Mouse (Mus musculus): ENCODE results near the gene Nhsl1.
A peak's percentile ranks its signal among the peaks of the same experiment; 100 is the strongest.

Gene Nhsl1

DNA sequence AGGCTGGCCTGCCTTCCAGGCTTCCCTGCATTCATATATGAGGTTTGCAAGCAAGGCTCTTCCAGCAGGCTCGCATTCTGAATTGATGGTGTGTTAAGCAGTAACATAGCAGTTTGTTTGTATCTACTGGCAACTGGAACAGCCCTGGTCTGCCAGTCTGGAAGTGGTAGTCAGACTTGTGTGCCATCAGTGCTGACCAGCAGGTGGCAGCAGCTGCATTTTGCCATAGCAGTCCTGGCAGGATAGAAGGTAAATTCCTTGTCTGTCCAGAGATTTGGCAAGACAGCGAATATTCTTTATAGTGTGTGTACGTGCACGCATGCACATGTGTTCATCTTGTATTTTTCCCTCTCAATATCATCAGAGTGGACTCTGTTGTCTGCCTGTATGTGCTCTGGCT is 134.6 kb downstream of the Nhsl1 start:
- DNase-seq: peak; percentile 92 to 95

DNA sequence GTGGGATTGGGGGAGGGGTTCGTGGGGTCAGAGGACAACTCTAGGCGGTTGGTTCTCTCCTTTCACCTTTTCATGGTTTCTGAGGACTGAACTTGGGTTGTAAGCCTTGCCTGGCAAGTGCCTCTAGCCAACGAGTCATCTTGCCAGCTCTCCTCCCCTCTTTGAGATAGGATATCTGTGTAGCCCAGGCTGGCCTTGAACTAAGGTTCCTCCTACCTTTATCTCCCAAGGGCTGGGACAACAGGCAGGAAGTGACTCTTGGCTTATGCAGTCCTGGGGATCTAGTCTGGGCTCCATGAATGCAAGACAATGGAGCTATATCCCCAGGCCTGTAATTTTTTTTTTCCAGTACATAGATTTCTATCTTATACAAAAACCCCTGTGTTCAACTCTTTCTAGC is 135.4 kb downstream of the Nhsl1 start:
- DNase-seq: peak in 1 of 2 experiments; percentile 26

DNA sequence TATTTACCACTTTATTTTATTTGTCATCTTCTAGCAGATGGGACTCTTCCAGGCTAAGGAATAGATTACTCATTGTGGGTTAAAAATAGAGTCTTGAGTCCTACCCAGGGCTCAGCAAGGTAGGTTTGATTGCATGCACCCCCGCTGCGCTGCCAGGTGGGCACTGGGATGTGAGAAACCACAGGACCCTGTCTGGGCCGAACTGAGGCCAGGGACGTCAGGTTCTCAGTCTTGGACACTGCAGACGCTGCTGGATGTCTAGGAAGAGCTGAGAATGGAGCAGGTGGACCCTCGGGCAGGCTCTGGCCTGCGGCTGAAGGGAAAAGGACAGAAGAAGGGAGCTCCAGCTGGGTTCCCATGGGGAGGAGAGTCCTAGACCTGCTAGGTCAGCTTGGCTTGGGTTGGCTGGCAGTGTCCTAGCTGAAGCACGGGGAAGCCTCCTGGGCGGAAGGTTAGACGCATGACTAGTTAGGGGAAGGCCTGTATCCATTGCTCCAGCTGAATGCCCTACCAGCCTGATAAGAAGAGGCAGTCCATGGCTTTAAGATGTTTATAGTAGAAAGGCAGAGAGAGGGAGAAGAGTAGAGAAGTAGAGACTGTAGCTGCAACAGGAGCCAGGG is 136.6 kb downstream of the Nhsl1 start:
- peak; percentile 81 to 88 for DNase-seq

DNA sequence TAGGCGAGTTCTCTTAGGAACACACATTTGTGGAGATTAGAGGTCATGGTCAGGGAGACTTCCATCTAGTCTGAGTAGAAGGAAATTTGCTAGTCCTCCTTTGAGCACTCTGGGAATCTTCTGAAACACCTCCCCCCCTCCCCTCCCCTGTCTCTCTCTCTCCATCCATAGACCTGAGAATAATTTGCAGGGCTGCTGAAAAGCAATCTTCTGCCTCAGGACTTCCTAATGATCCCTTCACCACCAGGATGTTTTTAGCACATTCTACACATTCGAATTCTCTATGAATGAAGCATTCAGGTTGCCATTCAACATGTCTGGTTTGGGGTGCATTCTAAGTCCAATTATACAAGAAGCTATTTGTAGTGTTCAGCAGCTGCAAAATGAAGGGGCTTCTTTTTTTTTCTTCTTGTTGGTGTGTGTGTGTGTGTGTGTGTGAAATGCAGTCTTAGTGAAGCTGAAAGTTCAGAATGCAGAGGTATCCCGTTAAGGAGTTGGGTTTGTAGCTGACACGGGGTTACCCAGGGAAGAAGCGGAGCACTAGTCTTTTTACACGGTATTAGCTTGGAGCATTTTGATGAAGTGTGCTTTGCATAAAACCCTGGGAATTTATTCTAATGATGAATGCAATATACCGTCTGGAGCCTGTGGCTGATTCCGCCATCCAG is 139.2 kb downstream of the Nhsl1 start:
- DNase-seq: no peak

DNA sequence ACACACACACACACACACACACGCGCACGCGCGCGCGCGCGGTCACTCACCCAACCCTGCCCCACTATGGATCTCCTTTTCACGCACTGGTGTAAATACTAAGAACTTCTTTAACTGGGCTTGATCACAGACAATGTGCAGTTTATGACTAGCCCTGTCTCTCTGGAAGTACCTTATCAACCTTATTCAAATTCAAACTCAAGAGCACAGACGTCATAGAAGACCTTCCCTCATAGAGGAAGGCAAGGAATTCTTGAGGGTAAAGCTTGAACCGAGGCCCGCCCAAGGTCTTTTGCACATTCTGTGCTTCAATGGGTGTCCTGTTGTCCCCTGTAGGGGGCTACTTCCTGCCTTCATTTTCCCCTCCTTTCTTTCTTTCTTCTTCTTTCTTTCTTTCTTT is 142.6 kb downstream of the Nhsl1 start:
- no peak for DNase-seq

DNA sequence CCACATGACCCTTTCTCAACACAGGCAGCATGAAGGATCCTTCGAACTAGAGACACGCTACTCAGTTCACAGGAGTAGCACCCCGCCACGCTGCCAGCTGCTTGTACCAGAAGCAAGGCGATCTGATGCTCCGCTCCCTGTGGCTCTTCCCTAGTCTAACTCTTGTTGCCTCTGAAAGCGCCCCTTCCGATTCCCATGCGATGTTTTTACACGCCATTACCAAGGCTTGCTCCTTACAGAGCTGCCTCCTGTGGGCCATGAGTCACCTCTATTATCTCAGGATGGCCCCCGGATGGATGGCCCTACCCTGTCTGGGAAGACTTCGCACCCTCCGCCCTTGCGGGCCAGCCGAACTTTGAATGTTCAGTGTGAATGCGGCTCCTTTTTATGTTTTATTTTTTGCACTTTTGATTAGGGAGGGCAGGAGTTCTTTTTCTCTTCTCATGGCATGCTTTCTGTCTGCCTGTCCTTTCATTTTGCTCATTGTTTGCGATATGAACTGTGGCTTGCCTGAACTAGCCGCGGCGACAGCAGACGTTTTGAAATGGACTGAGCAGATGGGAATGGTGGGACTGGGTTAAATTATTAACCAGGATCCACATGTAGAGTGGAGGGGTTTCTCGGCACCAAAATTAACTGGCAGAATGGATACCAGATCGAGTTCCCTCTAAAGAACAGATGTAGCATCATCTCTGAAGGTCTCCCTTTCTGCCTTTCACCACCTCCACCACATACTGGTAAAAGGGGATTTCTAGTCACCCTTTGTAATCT is 144.5 kb downstream of the Nhsl1 start:
- peak; percentile 25 to 48 for DNase-seq

DNA sequence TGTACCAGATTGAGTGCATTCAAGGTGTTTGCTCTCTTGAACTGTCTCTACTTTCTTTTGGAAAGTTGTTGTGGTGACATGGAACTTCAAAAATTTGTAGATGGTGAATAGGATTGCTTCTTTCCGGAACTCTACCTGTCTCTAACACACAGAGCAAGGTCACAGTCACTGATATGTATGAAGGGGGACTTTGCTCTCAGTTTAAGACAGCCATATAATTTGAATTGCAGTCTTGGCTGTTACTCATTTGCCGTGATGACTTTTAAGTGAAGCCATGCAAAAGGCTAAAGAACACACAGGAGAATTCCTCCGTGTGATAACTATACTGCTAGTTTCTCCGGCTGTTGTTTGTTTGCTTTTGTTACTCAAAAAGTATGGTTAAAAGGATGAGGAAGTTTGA is 149.6 kb downstream of the Nhsl1 start:
- DNase-seq: no peak

DNA sequence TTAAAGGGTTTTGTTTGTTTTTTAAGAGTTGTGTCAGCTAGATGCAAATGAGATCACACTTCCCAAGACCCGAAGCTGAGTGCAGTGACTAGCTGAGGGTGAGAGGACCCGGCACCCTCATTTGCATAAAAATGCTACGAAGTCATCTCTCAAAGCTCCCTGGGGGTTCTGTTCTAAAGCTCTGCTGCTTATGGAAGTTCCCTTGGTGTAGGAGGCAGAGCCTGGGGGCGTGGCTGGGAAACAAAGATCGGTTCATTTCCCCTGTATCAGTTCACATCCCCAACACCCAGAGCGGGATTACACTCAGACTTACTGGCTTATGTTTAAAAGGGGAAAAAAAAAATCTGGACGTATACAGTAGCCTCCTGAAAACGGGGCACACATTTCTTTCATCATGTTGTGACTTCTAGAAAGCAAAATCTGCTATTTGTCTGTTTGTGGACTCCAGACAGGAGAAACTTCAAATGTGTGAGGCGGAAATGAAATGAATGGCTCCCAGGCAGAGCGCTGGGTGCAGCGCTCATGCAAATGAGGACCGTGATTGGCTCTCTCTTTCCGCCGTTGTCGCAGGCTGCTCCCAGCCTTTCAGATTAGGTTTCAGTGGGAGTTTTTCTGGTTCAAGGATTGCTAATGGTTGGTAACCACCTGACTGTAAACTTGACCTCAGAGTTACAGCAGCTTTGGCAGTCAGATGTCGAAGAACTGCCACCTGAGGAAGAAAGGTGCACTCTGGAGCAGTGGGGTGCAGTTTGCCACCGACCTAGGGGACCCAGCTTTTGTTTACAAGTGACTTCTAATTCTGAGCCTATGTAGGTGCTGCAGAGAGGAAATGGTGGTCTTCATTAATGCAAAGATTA is 150.7 kb downstream of the Nhsl1 start:
- peak; percentile 36 to 43 for DNase-seq

DNA sequence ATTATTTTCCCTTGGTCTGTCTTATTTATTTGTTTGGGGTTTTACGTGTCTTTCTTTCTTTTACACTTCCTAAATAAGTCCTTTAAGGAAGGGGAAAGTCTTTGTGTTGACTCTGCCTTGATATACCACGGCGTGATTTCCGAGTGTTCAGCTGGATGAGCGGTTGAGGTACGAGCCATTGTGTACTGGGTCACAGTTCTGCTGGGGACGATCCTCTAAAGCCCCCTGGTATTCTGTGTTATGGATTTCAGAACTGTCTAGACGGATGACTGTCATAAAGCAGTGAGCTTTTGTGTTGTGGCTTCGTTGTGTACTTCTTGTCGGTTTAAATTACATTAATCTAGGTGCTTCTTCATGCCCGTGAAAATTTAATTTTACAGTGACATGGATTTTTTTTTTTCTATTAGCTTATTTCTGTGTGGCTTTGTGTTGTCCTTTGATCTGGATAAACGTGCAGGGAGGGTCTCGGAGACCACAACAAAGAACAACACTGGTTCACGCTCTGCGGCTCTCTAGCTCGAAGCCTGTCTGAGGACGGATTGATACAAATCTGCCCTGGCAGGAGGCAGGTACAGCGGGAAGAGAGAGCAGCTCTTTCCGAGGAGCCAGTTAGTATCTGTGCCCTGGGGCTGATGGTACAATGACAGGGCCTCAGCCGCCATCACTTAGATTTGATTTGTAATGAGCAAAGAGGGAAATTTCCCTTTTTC is 151.7 kb downstream of the Nhsl1 start:
- DNase-seq: peak in 1 of 2 experiments; percentile 28

DNA sequence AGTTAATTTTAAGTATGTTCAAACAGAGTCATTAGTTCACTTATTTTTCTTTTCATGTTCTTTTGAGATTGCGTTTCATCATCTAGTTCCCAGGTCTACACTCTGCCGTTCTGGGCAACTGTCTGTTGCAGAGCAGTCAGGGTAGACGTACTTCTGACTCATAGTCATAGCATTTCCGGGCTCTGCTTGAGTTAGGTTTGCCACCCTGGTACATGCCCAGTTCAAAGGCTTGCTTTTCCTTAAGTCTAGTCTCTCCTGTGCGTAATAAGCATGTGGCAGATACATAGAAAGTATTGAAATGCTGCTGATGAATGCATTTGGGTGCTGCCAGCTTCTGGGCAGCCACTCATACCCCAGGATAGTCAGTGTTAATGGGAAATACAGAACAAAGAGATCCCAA is 152.9 kb downstream of the Nhsl1 start:
- DNase-seq: no peak

DNA sequence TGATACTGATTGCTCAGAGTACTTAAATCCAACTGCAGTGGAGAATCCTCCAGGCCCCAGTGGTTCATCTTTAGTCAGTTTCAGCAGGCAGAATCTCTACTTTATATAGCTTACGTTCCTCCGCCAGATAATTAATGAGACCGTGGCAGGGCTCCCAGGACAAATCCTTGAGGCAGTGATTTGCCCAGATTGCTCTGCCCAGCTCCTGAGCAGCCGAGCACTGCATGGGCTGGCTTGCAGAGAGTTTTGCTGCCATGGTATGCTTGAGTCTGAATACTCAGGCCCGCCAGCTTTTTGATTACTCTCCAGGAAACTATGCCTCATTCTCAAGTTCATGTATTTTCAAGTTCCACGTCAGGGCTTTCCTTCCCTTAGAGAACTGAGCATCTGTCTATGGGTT is 156.3 kb downstream of the Nhsl1 start:
- DNase-seq: peak in 1 of 2 experiments; percentile 27

DNA sequence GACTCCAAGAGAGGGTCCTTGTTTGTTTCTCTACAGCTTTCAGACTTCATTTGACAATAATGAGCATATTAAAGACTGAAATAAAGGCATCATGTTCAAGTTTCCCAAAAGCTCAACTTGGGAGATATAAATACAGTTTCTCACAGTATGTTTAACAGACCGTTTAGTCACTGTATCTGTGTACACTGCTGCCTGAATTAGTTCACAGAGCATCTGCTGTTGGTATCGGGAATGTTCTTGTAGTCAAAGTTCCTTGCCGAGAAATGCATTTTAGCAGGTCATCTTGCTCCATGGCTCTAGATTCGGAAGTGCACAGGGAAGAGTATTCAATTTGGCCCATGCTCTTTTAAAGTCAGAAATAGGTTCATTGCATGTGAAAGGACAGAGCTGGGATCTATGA is 159.5 kb downstream of the Nhsl1 start:
- no peak for DNase-seq

DNA sequence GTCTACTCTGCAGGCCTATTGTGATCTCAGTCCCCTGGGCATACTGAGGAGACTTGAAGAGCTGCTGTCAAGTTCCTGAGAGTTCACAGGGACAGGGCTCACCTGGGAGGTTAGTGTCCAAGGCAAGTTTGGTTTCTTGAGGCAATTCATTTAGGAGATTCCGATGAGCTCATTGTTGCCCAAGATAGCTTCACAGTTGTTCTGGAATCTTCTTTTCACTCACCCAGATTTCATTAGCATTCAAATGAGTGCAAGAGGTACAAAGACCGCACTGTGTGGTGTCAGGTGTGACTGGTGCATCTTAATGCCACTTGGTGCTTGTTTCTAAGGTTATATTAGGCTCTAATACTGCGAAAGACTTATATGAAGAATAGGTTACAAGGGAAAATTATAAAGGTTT is 160.5 kb downstream of the Nhsl1 start:
- DNase-seq: no peak

DNA sequence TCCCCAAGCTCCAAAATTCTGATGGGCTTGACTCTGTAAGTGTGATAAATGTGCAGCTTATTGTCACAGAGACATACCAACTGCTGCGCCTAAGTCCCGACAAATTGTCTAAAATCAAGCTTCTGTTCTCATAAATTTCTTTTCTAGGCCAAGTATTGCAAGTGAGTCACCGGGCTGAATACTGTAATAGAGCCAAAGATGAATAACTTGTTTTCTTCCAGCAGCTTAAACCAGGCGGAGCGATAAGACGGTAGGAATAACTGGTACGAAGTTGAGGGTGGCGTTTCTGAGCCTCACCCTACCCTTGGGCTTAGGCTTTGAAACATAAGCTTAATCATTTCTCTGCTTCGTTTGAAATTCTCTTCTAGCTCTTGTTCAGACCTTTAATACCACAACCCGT is 162.1 kb downstream of the Nhsl1 start:
- DNase-seq: no peak

DNA sequence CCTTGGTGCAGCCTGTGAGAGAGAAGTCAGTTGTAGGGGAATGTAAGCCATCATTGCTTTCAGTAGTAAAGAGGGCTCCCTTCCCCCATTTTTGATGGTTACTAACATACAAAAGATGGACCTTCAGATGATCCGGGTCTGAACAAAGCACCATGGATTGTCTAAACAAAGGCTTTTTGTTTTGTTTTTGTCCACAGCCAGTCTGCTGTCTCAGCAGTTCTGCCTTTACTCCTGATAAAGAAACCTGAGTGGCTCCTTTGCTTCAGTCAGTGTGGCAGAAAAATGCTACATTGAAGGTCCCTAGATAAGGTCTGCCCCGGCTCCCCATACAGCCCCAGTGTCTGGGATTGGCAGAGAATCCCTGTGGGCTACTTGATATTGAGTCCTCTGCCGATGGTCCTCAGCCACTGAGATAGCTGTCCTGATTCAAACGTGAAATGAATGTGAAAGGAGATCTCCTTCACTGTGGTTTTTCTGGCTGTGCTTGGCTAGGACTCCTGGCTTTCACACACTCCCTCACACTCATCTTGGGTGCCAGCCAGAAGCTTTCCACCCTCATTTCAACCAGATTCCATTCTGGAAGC is 163.9 kb downstream of the Nhsl1 start:
- peak; percentile 59 to 74 for DNase-seq

DNA sequence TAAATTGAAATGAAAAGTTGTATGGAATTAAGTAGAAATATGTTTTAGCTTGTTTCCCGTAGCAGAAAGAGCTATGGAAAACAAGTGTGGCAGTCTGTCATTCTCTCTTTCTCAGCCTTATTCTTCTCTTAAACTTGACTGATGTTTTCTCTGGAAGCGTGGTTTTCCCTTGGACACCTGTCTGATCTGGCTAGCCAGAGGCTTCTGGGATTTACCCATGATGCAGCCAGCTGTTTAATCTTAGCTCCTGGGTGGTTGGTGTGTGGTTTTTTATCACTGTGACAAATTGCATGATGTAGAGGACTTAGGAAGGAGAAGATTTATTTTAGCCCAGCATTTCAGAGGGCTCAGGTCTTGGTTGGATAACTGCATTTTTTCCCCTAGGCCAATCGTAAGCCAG is 164.9 kb downstream of the Nhsl1 start:
- no peak for DNase-seq

DNA sequence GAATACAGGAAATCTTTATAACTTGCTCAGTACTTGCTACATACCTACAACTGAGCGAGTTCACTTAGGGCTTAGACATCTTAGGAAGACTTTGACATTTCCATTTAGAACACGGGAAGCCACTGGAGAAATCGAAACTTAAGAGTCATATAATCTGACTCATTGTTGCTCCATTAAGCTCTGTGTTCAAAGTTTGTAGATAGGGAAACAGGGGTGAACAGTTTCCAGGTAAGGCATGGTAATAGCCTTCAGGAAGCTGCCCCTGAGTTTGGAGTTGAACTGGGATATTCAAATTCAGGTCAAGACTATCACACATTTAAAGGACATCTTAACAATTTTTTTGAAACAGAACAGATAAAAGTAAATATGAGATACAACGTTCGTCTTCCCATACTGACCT is 165.9 kb downstream of the Nhsl1 start:
- no peak for DNase-seq

DNA sequence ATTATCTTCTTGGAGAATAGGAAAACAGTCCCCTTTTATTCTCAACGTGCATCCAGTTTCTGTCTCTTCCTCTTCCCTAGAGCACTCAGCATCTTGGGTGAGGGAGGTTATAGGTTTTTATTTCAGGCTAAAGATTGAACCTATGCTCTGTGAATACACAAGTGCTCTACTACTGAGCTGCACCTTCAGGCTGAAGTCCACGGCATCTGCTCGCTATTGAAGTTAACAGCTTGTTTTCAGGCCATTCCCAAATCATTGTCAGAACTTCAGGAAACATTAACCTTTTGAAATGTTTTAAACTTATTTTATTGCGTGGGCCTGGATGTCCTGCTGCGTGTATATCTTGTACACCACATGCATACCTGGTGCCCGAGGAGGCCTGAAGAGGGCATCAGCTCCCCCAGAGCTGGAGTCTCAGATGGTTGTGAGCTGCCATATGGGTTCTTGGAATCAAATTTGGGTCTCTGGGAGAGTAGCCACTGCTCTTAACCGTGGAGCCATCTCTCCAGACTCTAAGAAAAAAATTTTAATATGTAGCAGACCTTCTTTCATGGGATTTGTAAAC is 169.5 kb downstream of the Nhsl1 start:
- no peak for DNase-seq

DNA sequence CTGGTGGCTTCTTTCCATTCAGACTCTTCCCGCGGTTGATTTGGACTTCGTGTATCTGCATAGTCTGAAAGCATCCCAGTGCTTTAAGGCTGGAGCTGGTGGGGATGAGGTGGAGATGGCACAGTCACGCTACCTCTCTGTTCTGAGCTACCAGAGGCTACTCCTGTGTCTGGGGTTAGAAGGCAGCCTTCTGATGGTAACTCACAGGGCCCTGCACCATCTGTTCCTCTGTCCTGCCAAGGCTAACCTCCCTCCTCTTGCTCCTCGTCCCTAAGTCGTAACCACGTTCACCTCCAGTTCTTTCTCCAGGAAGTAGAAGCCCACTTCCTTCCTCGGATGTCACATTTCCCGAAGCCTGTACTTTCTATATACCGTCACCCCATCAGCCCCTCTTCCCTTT is 171.2 kb downstream of the Nhsl1 start:
- DNase-seq: peak; percentile 43 to 56

DNA sequence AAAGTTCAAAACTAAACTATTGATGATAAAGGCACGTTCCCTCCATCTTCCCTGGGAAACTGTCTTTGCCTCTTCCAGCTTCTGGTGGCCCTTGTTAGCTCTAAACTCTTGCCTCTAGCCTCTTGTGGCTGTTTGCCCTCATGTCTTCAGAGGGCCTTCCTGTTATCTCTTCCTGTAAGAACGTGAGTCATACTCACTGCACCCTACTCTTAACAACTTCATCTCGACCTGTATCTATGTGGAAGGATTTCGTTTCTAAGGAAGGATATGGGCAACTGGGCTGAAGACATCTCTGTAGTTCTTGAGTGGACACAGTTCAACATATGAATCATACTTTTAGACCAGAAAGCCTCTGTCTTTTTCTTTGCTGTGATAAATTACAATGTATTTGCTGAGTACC is 173.2 kb downstream of the Nhsl1 start:
- DNase-seq: no peak

DNA sequence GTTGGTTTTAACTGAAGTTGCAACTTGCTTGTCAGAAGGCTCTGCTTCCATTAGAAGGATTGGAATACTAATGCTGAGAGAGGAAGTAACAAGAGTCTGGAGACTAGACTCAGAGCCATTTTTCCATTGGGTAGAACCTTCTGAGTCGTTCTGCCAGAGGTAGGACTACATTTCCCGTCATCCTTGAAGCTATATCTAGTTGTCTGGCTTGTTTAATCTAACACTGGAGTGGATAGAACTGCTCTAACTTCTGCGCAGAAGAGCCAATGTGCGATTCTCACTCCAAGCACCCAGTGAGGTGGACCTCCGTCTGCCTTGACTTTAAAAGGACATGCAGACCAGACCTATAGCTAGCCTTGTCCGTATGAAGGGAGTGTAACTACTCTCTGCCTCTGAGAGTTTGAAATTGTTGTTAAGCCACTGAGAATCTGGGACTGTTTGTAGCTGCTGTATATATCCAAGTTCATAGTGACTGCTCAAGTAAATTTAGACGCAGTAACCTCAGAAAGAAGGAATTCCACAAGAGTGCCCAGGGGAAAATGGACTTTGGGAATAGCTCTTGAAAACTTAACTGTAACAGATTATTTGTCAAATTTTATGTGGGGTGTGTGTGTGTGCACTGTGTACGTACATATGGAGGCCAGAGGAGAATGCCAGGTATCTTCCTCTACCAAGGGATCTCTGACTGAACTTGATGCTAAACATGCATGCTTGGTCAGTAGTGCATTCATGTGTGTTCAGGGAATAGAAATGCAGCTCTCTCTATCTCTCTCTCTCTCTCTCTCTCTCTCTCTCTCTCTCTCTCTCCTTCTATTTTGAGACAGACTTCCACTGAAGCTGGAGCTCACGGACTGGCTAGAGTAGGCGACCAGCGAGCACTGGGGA is 174.5 kb downstream of the Nhsl1 start:
- DNase-seq: no peak

Measured in cerebellum, postnatal 25 days (tissue).